Mouse (Mus musculus) liver, postnatal 0 days (tissue): ENCODE results near the gene Bcar3. TPM values are rescaled to one million over a fixed set of nuclear protein-coding genes. Genes with fewer than 3 reads are reported as not detected.

Experiments used
- ATAC-seq: fragments of 200-750 bp; cut with Nextera tagmentation; 2 replicates; pipeline ENCODE4 v1.8.0; 2017; ENCODE audit warnings: mild to moderate bottlenecking, moderate library complexity
- DNase-seq: peaks from one replicate; pipeline ENCODE4 v3.0.0-alpha.2; 2016
- H3K27ac ChIP-seq: fragments of 300-500 bp; sonication (generic); 2 replicates; pipeline ENCODE4 v1.5.1; 2014; ENCODE audit warnings: antibody characterized with exemption, moderate library complexity, mild to moderate bottlenecking, low read depth
- H3K27me3 ChIP-seq: fragments of 300-500 bp; sonication (generic); 2 replicates; pipeline ENCODE4 v1.6.1; 2014; ENCODE audit warnings: low read length, control low read depth, mixed read lengths; ENCODE audit not compliant: insufficient read depth
- H3K36me3 ChIP-seq: fragments of 300-500 bp; sonication (generic); replicated peaks from 2 replicates; pipeline ENCODE4 v1.6.1; 2014; ENCODE audit warnings: mild to moderate bottlenecking, control low read depth, low read length, moderate library complexity, mixed read lengths; ENCODE audit not compliant: insufficient read depth
- H3K4me1 ChIP-seq: fragments of 300-500 bp; sonication (generic); 2 replicates; pipeline ENCODE4 v1.6.1; 2014; ENCODE audit warnings: antibody characterized with exemption, mild to moderate bottlenecking, control low read depth; ENCODE audit not compliant: insufficient read depth
- H3K4me2 ChIP-seq: fragments of 300-500 bp; sonication (generic); 2 replicates; pipeline ENCODE4 v1.6.1; 2014; ENCODE audit warnings: low read depth, mild to moderate bottlenecking, low read length, moderate library complexity, mixed read lengths
- H3K4me3 ChIP-seq: fragments of 300-500 bp; sonication (generic); 2 replicates; pipeline ENCODE4 v1.5.1; 2014; ENCODE audit warnings: low read depth, low read length
- H3K9ac ChIP-seq: fragments of 300-500 bp; sonication (generic); replicated peaks from 2 replicates; pipeline ENCODE4 v1.6.1; 2014; ENCODE audit warnings: mild to moderate bottlenecking, moderate library complexity
- H3K9me3 ChIP-seq: fragments of 300-500 bp; sonication (generic); 2 replicates; pipeline ENCODE4 v1.6.1; 2016; ENCODE audit warnings: mild to moderate bottlenecking, control low read depth, low read length, mixed read lengths
- CTCF ChIP-seq: sonication (generic); IDR thresholded peaks from 2 replicates; pipeline ENCODE4 v1.5.1; 2016; ENCODE audit warnings: antibody characterized with exemption, low read depth
- EP300 ChIP-seq: IDR thresholded peaks from 2 replicates; pipeline ENCODE4 v1.6.1; 2016; ENCODE audit warnings: antibody characterized with exemption, low read depth, mild to moderate bottlenecking
- WGBS: fragments of 180-500 bp; shearing (Covaris S2); extraction: QIAGEN DNeasy Blood & Tissue Kit; methylation state at CpG from one replicate; pipeline ENCODE4 v1.1.7; 2014; ENCODE audit not compliant: insufficient replicate concordance; 5-methylcytosine and 5-hydroxymethylcytosine counted together
- polyA plus RNA-seq: library from polyadenylated mRNA; unstranded; fragments of >200 nt; fragmentation: Nextera tagmentation; extraction: Ambion mirVana; gene quantifications from 2 replicates; pipeline ENCODE4 v1.2.1, GENCODE M21; 2015

Gene Bcar3
- polyA plus RNA-seq, 1 experiment from 2014 or later: 11.2 TPM

DNA sequence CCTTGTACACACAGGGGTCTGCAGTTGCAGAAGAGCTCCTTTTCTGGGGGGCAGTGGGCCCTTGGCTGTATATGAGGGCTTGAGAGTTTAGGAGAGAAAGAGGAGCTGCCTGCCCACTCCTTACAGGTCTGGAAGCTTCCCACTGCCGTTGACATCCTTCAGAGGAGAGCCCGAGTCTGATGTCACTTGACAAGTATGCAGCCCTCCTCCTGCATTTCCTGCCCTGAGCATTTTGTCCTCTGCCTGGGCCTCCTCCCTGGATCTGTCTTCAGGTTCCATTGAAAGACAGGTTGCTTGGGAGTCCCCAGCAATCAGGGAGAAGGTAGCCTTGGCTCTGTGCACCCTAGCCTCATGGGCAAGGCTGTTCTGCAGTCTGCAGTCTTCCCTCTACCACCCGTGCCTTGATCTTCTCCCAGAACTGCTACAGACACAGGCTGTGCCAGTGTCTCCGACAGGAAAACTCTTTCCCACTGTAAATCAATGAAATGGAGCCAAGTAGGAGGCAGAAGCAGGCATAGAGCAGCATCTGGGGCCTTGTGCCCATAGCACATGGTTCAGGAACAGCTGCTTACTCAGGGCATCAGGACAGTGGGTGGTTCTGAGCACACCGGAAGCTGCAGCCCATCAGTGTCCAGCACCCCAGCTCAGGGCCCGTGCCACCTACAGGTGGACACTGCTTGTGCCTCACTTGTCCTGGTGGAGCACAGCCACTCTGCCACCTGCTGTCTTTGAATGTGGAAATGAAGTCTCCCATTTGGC is 221.8 kb downstream of the Bcar3 start:
- no peak overlapping the region for H3K4me2 ChIP-seq
- no peak overlapping the region for H3K27ac ChIP-seq
- H3K9ac ChIP-seq: no peak overlapping the region
- H3K36me3 ChIP-seq: peaks cover 5% of the 10 kb centered on the region; the same call in 1 of the 2 replicates
- peaks cover 8% of the 10 kb centered on the region for H3K4me1 ChIP-seq
- DNase-seq (no peak), ATAC-seq (no peak)
- TF ChIP-seq EP300: no peak
- no peak for TF ChIP-seq CTCF
- H3K27me3 ChIP-seq: no peaks in the 10 kb centered on the region
- no peaks in the 10 kb centered on the region for H3K9me3 ChIP-seq
- 59% methylated on average over 6 of the region's 6 CpGs for WGBS
- no peak overlapping the region for H3K4me3 ChIP-seq

DNA sequence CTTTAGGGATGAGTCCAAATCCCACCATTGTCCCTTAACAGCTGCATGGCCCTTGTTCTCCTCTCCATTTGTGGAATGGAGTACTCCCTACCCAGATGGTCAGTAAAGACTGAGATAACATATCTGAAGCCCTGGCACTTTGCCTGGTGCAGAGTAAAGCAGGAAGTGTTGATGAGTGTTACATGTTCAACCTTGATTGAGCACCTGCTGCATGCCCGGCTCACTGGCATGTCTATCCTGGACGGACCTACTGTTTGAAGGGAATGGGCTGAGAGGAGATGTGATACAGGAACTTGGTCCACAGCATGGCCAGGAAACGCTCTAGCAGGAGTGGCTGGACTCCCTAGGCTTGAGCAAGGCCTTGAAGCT is 222.4 kb downstream of the Bcar3 start:
- TF ChIP-seq CTCF (no peak), EP300 (no peak)
- no peak for ATAC-seq
- 77% methylated on average over 3 of the region's 3 CpGs for WGBS

DNA sequence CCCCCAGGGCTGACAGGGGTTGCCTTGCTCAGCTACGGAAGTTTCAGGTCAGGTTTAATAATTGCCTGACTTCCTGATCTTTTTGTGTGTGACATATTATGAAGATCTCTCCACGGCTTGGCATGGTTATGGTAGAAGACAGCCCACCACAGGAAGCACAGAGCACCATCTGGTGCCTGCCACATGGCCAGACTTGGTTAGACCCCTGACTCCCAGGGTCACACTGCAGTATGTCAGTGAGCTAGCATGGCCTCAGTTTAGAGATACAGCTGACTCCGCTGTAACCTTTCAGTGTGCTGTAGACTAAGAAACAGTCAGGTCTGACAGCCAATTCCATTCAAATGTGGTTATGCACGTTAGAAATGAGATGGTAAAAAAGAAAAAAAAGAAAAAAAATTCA is 223.8 kb downstream of the Bcar3 start:
- Histone ChIP-seq H3K4me2 (no peak overlapping the region), H3K4me1 (no peaks in the 10 kb centered on the region; the same call in 1 of the 2 replicates), H3K4me3 (no peak overlapping the region), H3K36me3 (peaks cover 5% of the 10 kb centered on the region), H3K27me3 (no peaks in the 10 kb centered on the region), H3K27ac (no peak overlapping the region), H3K9me3 (no peaks in the 10 kb centered on the region), H3K9ac (no peak overlapping the region)
- TF ChIP-seq CTCF: no peak
- TF ChIP-seq EP300: no peak
- WGBS: 52% methylated on average over 4 of the region's 4 CpGs
- ATAC-seq (no peak), DNase-seq (no peak)

More for the DNA sequence above, 222.4 kb downstream of the Bcar3 start:
- Histone ChIP-seq H3K4me2 (no peak overlapping the region), H3K27ac (no peak overlapping the region), H3K4me3 (no peak overlapping the region), H3K27me3 (no peaks in the 10 kb centered on the region), H3K4me1 (peaks cover 2% of the 10 kb centered on the region), H3K36me3 (peaks cover 5% of the 10 kb centered on the region; the same call in 1 of the 2 replicates), H3K9ac (no peak overlapping the region), H3K9me3 (no peaks in the 10 kb centered on the region)
- no peak for DNase-seq

DNA sequence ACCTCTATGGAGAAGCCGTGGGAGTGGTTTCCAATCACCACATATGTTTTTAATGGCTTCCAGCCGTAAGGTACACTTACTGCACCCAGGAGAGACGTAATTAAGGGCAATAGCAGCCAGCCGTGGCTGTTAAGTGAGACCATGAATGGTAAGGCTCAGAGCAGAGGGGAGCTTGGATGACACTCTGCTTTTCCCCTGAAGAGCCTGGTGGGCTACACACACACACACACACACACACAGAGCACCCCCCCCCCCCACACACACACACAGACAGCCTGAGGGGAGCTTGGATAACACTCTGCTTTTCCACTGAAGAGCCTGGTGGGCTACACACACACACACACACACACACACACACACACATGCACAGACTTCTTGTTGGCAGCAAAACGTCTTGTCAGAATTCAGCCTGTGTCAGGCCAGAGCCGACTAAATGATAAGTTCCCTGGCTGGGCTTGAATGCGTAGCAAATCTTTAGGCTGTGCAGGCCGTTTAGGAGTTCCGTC is 224.3 kb downstream of the Bcar3 start:
- Histone ChIP-seq H3K27ac (no peak overlapping the region), H3K9me3 (no peaks in the 10 kb centered on the region), H3K36me3 (peaks cover 7% of the 10 kb centered on the region), H3K4me1 (no peaks in the 10 kb centered on the region; the same call in 1 of the 2 replicates), H3K9ac (no peak overlapping the region), H3K4me2 (no peak overlapping the region), H3K4me3 (no peak overlapping the region), H3K27me3 (no peaks in the 10 kb centered on the region)
- DNase-seq (no peak), ATAC-seq (no peak)
- 70% methylated on average over 9 of the region's 9 CpGs for WGBS
- TF ChIP-seq EP300 (no peak), CTCF (no peak)

DNA sequence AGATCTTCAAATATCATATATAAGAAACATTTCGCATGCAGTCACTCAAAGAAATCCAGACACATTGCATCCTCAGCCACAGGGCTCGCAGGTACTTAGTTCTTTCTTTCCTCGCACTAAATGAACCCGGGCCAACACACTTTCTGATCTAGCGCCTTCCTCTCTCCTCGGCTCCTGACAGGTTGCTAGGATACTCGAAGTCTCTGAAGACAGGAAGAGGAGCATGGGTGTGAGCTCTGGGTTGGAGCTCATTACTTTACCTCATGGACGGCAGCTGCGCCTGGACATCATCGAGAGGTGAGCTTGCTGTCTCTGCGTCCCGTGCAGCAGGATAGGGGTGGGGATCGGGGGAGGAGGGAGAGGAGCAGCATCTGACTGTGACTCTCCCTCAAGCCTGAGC is 225.1 kb downstream of the Bcar3 start:
- DNase-seq (no peak), ATAC-seq (no peak)
- Histone ChIP-seq H3K27ac (no peak overlapping the region), H3K27me3 (no peaks in the 10 kb centered on the region), H3K4me3 (no peak overlapping the region), H3K9ac (no peak overlapping the region), H3K9me3 (no peaks in the 10 kb centered on the region), H3K36me3 (peaks cover 9% of the 10 kb centered on the region), H3K4me2 (no peak overlapping the region), H3K4me1 (no peaks in the 10 kb centered on the region; the same call in 1 of the 2 replicates)
- 69% methylated on average over 13 of the region's 13 CpGs for WGBS
- no peak for TF ChIP-seq EP300
- no peak for TF ChIP-seq CTCF

DNA sequence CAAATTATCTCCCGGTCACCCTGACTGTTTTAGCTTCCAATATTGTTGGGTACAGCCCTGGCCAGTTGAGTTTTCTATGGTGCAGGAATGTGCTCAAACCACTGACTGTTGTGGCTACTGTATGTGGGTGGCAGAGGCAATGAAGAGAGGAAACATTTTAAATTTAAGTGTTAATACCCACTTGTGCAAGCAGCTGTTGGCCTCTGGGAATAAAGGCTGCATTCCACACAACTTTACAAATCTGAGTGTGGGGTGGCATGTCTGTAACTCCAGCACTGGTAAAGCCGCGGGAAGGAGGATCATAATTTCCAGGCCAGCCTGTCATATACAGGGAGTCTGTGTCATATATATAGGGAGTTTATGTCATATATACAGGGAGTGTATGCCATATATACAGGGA is 226.4 kb downstream of the Bcar3 start:
- Histone ChIP-seq H3K27me3 (no peaks in the 10 kb centered on the region), H3K4me3 (no peak overlapping the region), H3K4me2 (no peak overlapping the region), H3K9ac (no peak overlapping the region), H3K36me3 (peaks cover 9% of the 10 kb centered on the region), H3K9me3 (no peaks in the 10 kb centered on the region), H3K4me1 (no peaks in the 10 kb centered on the region; the same call in 1 of the 2 replicates), H3K27ac (no peak overlapping the region)
- no peak for TF ChIP-seq CTCF
- no peak for TF ChIP-seq EP300
- ATAC-seq: no peak
- WGBS: 79% methylated on average over 3 of the region's 3 CpGs
- no peak for DNase-seq
